Mouse (Mus musculus) stomach, postnatal 0 days (tissue): Measurements from ENCODE around the gene Map2k4. TPM values are rescaled to one million over a fixed set of nuclear protein-coding genes. Genes with fewer than 3 reads are reported as not detected.
A peak's percentile ranks its signal among the peaks of the same experiment; 100 is the strongest.

Experiments
- ATAC-seq: fragments of 200-750 bp; cut with Nextera tagmentation; 2 replicates; pipeline ENCODE4 v1.8.0; 2017; ENCODE audit not compliant: low FRiP score, low TSS enrichment
- DNase-seq: peaks from one replicate; pipeline ENCODE4 v3.0.0-alpha.2; 2016; ENCODE audit warnings: low spot score
- H3K27ac ChIP-seq: fragments of 300-500 bp; sonication (generic); replicated peaks from 2 replicates; pipeline ENCODE4 v1.5.1; 2014; ENCODE audit warnings: mild to moderate bottlenecking, control low read depth
- H3K27me3 ChIP-seq: fragments of 300-500 bp; sonication (generic); 2 replicates; pipeline ENCODE4 v1.6.1; 2014; ENCODE audit warnings: low read length; ENCODE audit not compliant: control insufficient read depth, insufficient read depth
- H3K36me3 ChIP-seq: fragments of 300-500 bp; sonication (generic); 2 replicates; pipeline ENCODE4 v1.6.1; 2014; ENCODE audit warnings: low read length, mixed read lengths; ENCODE audit not compliant: control insufficient read depth, insufficient read depth
- H3K4me1 ChIP-seq: fragments of 300-500 bp; sonication (generic); replicated peaks from 2 replicates; pipeline ENCODE4 v1.6.1; 2014; ENCODE audit warnings: antibody characterized with exemption; ENCODE audit not compliant: control insufficient read depth, insufficient read depth
- H3K4me2 ChIP-seq: fragments of 300-500 bp; sonication (generic); replicated peaks from 2 replicates; pipeline ENCODE4 v1.6.1; 2014; ENCODE audit warnings: low read depth, mild to moderate bottlenecking, control low read depth, moderate library complexity
- H3K4me3 ChIP-seq: fragments of 300-500 bp; sonication (generic); 2 replicates; pipeline ENCODE4 v1.5.1; 2014; ENCODE audit warnings: low read depth, low read length, control low read depth
- H3K9ac ChIP-seq: fragments of 300-500 bp; sonication (generic); 2 replicates; pipeline ENCODE4 v1.6.1; 2014; ENCODE audit warnings: mild to moderate bottlenecking, low read length, control low read depth, mixed read lengths
- H3K9me3 ChIP-seq: fragments of 300-500 bp; sonication (generic); 2 replicates; pipeline ENCODE4 v1.6.1; 2016; ENCODE audit warnings: low read length; ENCODE audit not compliant: control insufficient read depth
- CTCF ChIP-seq: IDR thresholded peaks from 2 replicates; pipeline ENCODE4 v1.5.1; 2016; ENCODE audit warnings: antibody characterized with exemption, low read depth, mild to moderate bottlenecking, moderate library complexity
- EP300 ChIP-seq: optimal IDR thresholded peaks from 2 replicates; pipeline ENCODE3; 2016; ENCODE audit warnings: antibody characterized with exemption
- WGBS: fragments of 180-500 bp; shearing (Covaris S2); extraction: QIAGEN DNeasy Blood & Tissue Kit; methylation state at CpG from one replicate; pipeline ENCODE4 v1.1.7; 2014; 5-methylcytosine and 5-hydroxymethylcytosine counted together
- polyA plus RNA-seq: library from polyadenylated mRNA; unstranded; fragments of >200 nt; fragmentation: Nextera tagmentation; extraction: Ambion mirVana; gene quantifications from 2 replicates; pipeline ENCODE4 v1.2.1, GENCODE M21; 2015

Gene Map2k4
- polyA plus RNA-seq, 1 experiment from 2014 or later = 47.1 TPM

GRCm38 (mm10) chr11:65795896-65796295, 7.8 kb upstream of the Map2k4 start:
- no peaks in the 10 kb centered on the region for H3K36me3 ChIP-seq
- no peaks in the 10 kb centered on the region for H3K4me1 ChIP-seq

GRCm38 (mm10) chr11:65794428-65795219, 6.5 kb upstream of the Map2k4 start:
- Histone ChIP-seq H3K9me3 (no peaks in the 10 kb centered on the region), H3K4me1 (no peaks in the 10 kb centered on the region), H3K9ac (no peak overlapping the region), H3K27ac (no peak overlapping the region), H3K4me2 (no peak overlapping the region), H3K4me3 (no peak overlapping the region), H3K27me3 (no peaks in the 10 kb centered on the region), H3K36me3 (no peaks in the 10 kb centered on the region)
- ATAC-seq = no peak
- no peak for TF ChIP-seq CTCF
- no peak for TF ChIP-seq EP300
- WGBS = 49% methylated on average over 10 of the region's 10 CpGs
- no peak for DNase-seq

More at GRCm38 (mm10) chr11:65795896-65796295, 7.8 kb upstream of the Map2k4 start:
- WGBS = 76% methylated on average over 1 of the region's 1 CpGs
- Histone ChIP-seq H3K9ac (no peak overlapping the region), H3K4me3 (no peak overlapping the region), H3K27ac (no peak overlapping the region), H3K27me3 (no peaks in the 10 kb centered on the region), H3K9me3 (no peaks in the 10 kb centered on the region), H3K4me2 (no peak overlapping the region)
- no peak for DNase-seq
- ATAC-seq = no peak
- TF ChIP-seq EP300 = no peak
- TF ChIP-seq CTCF = no peak

DNA sequence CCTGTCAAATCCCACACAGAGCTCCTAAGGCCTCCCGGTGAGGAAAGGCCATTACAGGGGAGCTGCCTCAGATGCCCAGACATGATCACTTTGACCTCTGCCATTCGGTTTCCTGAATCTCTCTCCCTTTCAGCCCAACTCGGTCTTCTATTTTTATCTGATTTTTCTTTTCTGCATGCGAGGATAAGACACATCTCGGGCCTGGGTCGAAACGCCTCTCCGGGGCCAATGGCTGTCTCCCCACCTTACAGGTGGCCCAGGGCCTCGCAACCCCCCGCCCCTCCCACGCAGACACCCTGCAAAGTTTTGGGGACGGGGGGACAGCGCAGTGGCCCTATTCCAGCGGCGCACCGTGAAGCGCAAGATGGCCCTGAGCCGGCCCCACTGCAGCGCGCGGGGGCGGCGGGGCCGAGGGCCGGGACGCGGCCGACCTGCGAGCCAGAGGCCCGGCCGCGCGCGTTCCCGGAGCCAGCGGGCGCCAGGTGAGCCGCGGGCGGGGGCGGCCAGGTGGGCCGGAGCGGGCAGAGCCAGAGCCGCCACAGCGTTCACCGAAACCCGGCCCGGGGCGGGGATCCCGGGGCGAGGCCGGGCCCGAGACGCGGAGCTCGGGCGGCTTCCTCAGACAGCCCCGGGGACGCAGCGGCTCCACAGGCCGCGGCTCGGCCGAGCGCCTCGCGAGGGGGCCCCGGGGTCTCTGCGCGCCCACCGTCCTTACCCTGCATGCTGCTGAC, 511 bp downstream of the Map2k4 start:
- ATAC-seq = peak; percentile 82
- Histone ChIP-seq H3K4me3 (peak overlapping the region; percentile 92), H3K9me3 (no peaks in the 10 kb centered on the region), H3K4me1 (no peaks in the 10 kb centered on the region), H3K27ac (peak overlapping the region; percentile 92), H3K9ac (peak overlapping the region; percentile 99), H3K4me2 (peak overlapping the region; percentile 74), H3K36me3 (no peaks in the 10 kb centered on the region), H3K27me3 (no peaks in the 10 kb centered on the region)
- under 1% methylated on average over 63 of the region's 71 CpGs for WGBS
- no peak for DNase-seq
- TF ChIP-seq CTCF (no peak), EP300 (no peak)

DNA sequence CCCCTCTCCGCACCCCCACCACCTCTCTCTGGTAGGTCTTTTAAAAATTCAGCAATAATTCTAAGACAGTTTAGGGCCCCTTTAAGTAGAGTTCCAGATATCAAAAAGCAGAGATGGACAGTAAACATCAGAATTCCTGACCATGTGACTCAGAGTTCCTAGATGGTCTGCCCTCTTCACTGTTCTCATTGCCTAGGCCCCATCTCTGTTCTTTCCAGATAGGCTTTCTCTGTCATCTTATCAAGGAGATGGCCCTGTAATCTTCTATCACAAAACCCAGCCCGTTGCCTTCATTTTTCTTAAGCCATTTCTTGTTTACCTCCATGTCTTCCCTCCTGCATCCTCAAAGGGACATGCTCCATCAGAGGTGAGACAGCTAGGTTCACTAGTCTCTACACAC, 1.9 kb downstream of the Map2k4 start:
- no peak overlapping the region for H3K9ac ChIP-seq
- TF ChIP-seq CTCF (no peak), EP300 (no peak)

GRCm38 (mm10) chr11:65781596-65781995, 6.5 kb downstream of the Map2k4 start:
- no peak overlapping the region for H3K4me2 ChIP-seq
- no peak overlapping the region for H3K27ac ChIP-seq
- H3K9me3 ChIP-seq = no peaks in the 10 kb centered on the region
- TF ChIP-seq EP300 = no peak
- no peak for TF ChIP-seq CTCF
- WGBS = 63% methylated on average over 3 of the region's 3 CpGs
- no peaks in the 10 kb centered on the region for H3K27me3 ChIP-seq
- H3K9ac ChIP-seq = no peak overlapping the region
- no peak overlapping the region for H3K4me3 ChIP-seq
- H3K36me3 ChIP-seq = no peaks in the 10 kb centered on the region
- DNase-seq (no peak), ATAC-seq (peak; percentile 58; the same call in 1 of the 2 replicates)
- peaks cover 7% of the 10 kb centered on the region for H3K4me1 ChIP-seq

More for the DNA sequence above, 1.9 kb downstream of the Map2k4 start:
- no peaks in the 10 kb centered on the region for H3K4me1 ChIP-seq
- H3K27ac ChIP-seq = no peak overlapping the region
- H3K4me3 ChIP-seq = no peak overlapping the region
- no peak for DNase-seq
- WGBS = 69% methylated on average over 2 of the region's 2 CpGs
- H3K9me3 ChIP-seq = no peaks in the 10 kb centered on the region
- no peaks in the 10 kb centered on the region for H3K27me3 ChIP-seq
- no peaks in the 10 kb centered on the region for H3K36me3 ChIP-seq
- H3K4me2 ChIP-seq = 0 out of 2 replicates have a peak overlapping the region, but pooled peaks have one; percentile 74
- ATAC-seq = no peak

DNA sequence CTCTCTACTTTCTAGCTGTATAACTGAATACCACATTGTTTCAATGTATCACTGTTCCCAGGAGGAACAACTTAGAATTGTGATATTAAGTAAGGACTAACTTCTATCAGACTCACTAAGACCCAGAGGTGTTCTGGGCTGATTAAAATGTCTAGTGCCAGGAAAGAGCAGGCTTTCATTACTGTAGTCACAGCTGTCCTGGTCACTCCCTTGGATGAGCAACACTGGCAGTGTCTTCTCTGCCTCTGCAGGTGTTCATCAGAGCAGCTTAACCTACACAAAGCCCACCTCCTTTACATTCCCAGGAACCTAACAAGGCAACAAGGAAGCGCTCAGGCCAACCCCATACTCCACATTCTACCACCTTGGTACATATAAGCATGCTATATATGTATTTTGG, 8.5 kb downstream of the Map2k4 start:
- H3K9ac ChIP-seq = no peak overlapping the region
- no peaks in the 10 kb centered on the region for H3K9me3 ChIP-seq
- DNase-seq (no peak), ATAC-seq (no peak)
- H3K4me2 ChIP-seq = no peak overlapping the region
- no peak overlapping the region for H3K4me3 ChIP-seq
- H3K27me3 ChIP-seq = no peaks in the 10 kb centered on the region
- TF ChIP-seq CTCF (no peak), EP300 (no peak)
- 97% methylated on average over 1 of the region's 1 CpGs for WGBS
- H3K27ac ChIP-seq = no peak overlapping the region
- no peaks in the 10 kb centered on the region for H3K36me3 ChIP-seq
- H3K4me1 ChIP-seq = peaks cover 7% of the 10 kb centered on the region
